Mouse (Mus musculus) olfactory bulb, adult 2 months (tissue): ENCODE measurements around the gene Zhx3.

Experiments
- CTCF ChIP-seq: fragments of 200-500 bp; IDR thresholded peaks from 2 replicates; pipeline ENCODE4 v1.5.1; 2012; ENCODE audit warnings: low read depth, mild to moderate bottlenecking, low read length, moderate library complexity; ENCODE audit not compliant: insufficient read depth
- POLR2A ChIP-seq: fragments of 200-500 bp; IDR thresholded peaks from 2 replicates; pipeline ENCODE4 v1.6.1; 2012; ENCODE audit warnings: mild to moderate bottlenecking, low read depth, low read length, moderate library complexity; ENCODE audit not compliant: insufficient read depth

DNA sequence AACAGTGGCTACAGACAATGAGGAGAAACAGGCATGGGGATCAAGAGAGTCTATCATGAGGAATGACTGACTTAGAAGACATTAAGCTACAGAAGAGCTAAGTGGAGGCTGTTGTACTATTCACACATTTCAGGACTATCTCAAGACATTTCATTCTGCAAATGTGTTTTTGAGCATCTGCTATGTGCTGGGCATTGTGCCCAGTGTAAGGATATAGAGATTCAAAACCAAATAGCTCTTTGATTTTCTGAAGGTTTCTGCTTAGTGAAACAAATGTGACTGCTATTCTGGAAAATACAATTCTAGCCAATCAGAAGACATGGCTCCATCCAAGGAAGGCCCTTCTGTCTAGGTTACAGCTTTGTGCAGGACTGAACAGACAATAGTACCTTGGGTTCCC, 18.1 kb downstream of the Zhx3 start:
- TF ChIP-seq CTCF (no peak), POLR2A (no peak)
